Mouse (Mus musculus) forebrain, embryonic 12.5 days (tissue): ENCODE measurements around the gene Kif6. TPM values are rescaled to one million over a fixed set of nuclear protein-coding genes. Genes with fewer than 3 reads are reported as not detected.

Experiments
- ATAC-seq: fragments of 200-750 bp; cut with Nextera tagmentation; 2 replicates; pipeline ENCODE4 v1.8.0; 2017; ENCODE audit warnings: moderate TSS enrichment; ENCODE audit not compliant: low FRiP score
- H3K27ac ChIP-seq: fragments of 300-500 bp; sonication (generic); 2 replicates; pipeline ENCODE4 v1.5.1; 2016; ENCODE audit warnings: mild to moderate bottlenecking
- H3K27me3 ChIP-seq: fragments of 300-500 bp; sonication (generic); 2 replicates; pipeline ENCODE4 v1.6.1; 2016; ENCODE audit warnings: mild to moderate bottlenecking
- H3K36me3 ChIP-seq: fragments of 300-500 bp; sonication (generic); replicated peaks from 2 replicates; pipeline ENCODE4 v1.6.1; 2016; ENCODE audit warnings: mild to moderate bottlenecking
- H3K4me1 ChIP-seq: fragments of 300-500 bp; sonication (generic); 2 replicates; pipeline ENCODE4 v1.6.1; 2016
- H3K4me2 ChIP-seq: fragments of 300-500 bp; sonication (generic); 2 replicates; pipeline ENCODE4 v1.6.1; 2016; ENCODE audit warnings: mild to moderate bottlenecking, moderate library complexity
- H3K4me3 ChIP-seq: fragments of 300-500 bp; sonication (generic); replicated peaks from 2 replicates; pipeline ENCODE4 v1.5.1; 2016; ENCODE audit warnings: mild to moderate bottlenecking
- H3K9ac ChIP-seq: fragments of 300-500 bp; sonication (generic); 2 replicates; pipeline ENCODE4 v1.6.1; 2016; ENCODE audit warnings: mild to moderate bottlenecking
- H3K9me3 ChIP-seq: fragments of 300-500 bp; sonication (generic); 2 replicates; pipeline ENCODE4 v1.6.1; 2016
- WGBS: fragments of 180-500 bp; shearing (Covaris S2); methylation state at CpG from one replicate; pipeline ENCODE4 v1.1.7; 2016; 5-methylcytosine and 5-hydroxymethylcytosine counted together
- polyA plus RNA-seq: library from polyadenylated mRNA; unstranded; fragments of >200 nt; fragmentation: Nextera tagmentation; extraction: Ambion mirVana; gene quantifications from 2 replicates; pipeline ENCODE4 v1.2.1, GENCODE M21; 2016

Kif6 gene
- polyA plus RNA-seq, 1 experiment from 2014 or later = 3.1 TPM

- H3K4me2 ChIP-seq = no peak overlapping the region
- ATAC-seq = no peak
- H3K9ac ChIP-seq = no peak overlapping the region
- no peak overlapping the region for H3K27ac ChIP-seq
- H3K4me1 ChIP-seq = no peaks in the 10 kb centered on the region
- no peaks in the 10 kb centered on the region for H3K36me3 ChIP-seq
- 72% methylated on average over 6 of the region's 6 CpGs for WGBS
- H3K27me3 ChIP-seq = no peaks in the 10 kb centered on the region
- H3K4me3 ChIP-seq = no peak overlapping the region
- H3K9me3 ChIP-seq = 0 out of 2 replicates have a peak, but pooled peaks cover 4% of the 10 kb centered on the region
These were observed 57.0 kb downstream of the Kif6 start for GRCm38 (mm10) chr17:49671921-49672339.

- ATAC-seq = no peak
- 89% methylated on average over 5 of the region's 5 CpGs for WGBS
- no peak overlapping the region for H3K9ac ChIP-seq
These were observed 57.5 kb downstream of the Kif6 start for GRCm38 (mm10) chr17:49672421-49672820.

GRCm38 (mm10) chr17:49675629-49676028, 60.7 kb downstream of the Kif6 start:
- Histone ChIP-seq H3K36me3 (no peaks in the 10 kb centered on the region), H3K27ac (no peak overlapping the region), H3K4me3 (no peak overlapping the region), H3K4me2 (no peak overlapping the region), H3K4me1 (no peaks in the 10 kb centered on the region), H3K27me3 (no peaks in the 10 kb centered on the region), H3K9me3 (0 out of 2 replicates have a peak, but pooled peaks cover 4% of the 10 kb centered on the region), H3K9ac (no peak overlapping the region)
- WGBS = 78% methylated on average over 4 of the region's 4 CpGs
- no peak for ATAC-seq

More at GRCm38 (mm10) chr17:49672421-49672820, 57.5 kb downstream of the Kif6 start:
- Histone ChIP-seq H3K9me3 (0 out of 2 replicates have a peak, but pooled peaks cover 4% of the 10 kb centered on the region), H3K4me1 (no peaks in the 10 kb centered on the region), H3K4me3 (no peak overlapping the region), H3K36me3 (no peaks in the 10 kb centered on the region), H3K27me3 (no peaks in the 10 kb centered on the region), H3K4me2 (no peak overlapping the region), H3K27ac (no peak overlapping the region)

- Histone ChIP-seq H3K4me3 (no peak overlapping the region), H3K27ac (no peak overlapping the region), H3K4me2 (no peak overlapping the region), H3K4me1 (peaks cover 6% of the 10 kb centered on the region; the same call in 1 of the 2 replicates), H3K9ac (no peak overlapping the region), H3K36me3 (no peaks in the 10 kb centered on the region), H3K9me3 (no peaks in the 10 kb centered on the region), H3K27me3 (no peaks in the 10 kb centered on the region)
- no peak for ATAC-seq
- WGBS = 36% methylated on average over 8 of the region's 8 CpGs
These were observed 66.5 kb downstream of the Kif6 start for GRCm38 (mm10) chr17:49681410-49681809.

- H3K27me3 ChIP-seq = no peaks in the 10 kb centered on the region
- H3K36me3 ChIP-seq = no peaks in the 10 kb centered on the region
- H3K4me2 ChIP-seq = no peak overlapping the region
- no peak overlapping the region for H3K4me3 ChIP-seq
- no peak for ATAC-seq
- H3K9me3 ChIP-seq = no peaks in the 10 kb centered on the region
- no peak overlapping the region for H3K27ac ChIP-seq
- WGBS = 21% methylated on average over 2 of the region's 2 CpGs
- H3K9ac ChIP-seq = no peak overlapping the region
- H3K4me1 ChIP-seq = peaks cover 6% of the 10 kb centered on the region; the same call in 1 of the 2 replicates
These were observed 69.2 kb downstream of the Kif6 start for GRCm38 (mm10) chr17:49684146-49684545.

- Histone ChIP-seq H3K27me3 (no peaks in the 10 kb centered on the region), H3K4me2 (no peak overlapping the region), H3K36me3 (no peaks in the 10 kb centered on the region), H3K27ac (no peak overlapping the region), H3K9me3 (no peaks in the 10 kb centered on the region), H3K4me3 (no peak overlapping the region), H3K9ac (no peak overlapping the region), H3K4me1 (peaks cover 10% of the 10 kb centered on the region)
- no peak for ATAC-seq
- WGBS = 59% methylated on average over 10 of the region's 10 CpGs
These were observed 75.9 kb downstream of the Kif6 start for GRCm38 (mm10) chr17:49690607-49691454.

GRCm38 (mm10) chr17:49691455-49691805, 76.5 kb downstream of the Kif6 start:
- Histone ChIP-seq H3K27ac (no peak overlapping the region), H3K4me3 (no peak overlapping the region), H3K9me3 (no peaks in the 10 kb centered on the region), H3K9ac (no peak overlapping the region), H3K36me3 (no peaks in the 10 kb centered on the region), H3K4me1 (peaks cover 10% of the 10 kb centered on the region), H3K4me2 (no peak overlapping the region), H3K27me3 (no peaks in the 10 kb centered on the region)
- WGBS = 74% methylated on average over 9 of the region's 9 CpGs
- no peak for ATAC-seq

- Histone ChIP-seq H3K36me3 (no peaks in the 10 kb centered on the region), H3K4me2 (no peak overlapping the region), H3K9me3 (no peaks in the 10 kb centered on the region), H3K9ac (no peak overlapping the region), H3K4me3 (no peak overlapping the region), H3K4me1 (peaks cover 10% of the 10 kb centered on the region), H3K27me3 (no peaks in the 10 kb centered on the region), H3K27ac (no peak overlapping the region)
- WGBS = 79% methylated on average over 5 of the region's 5 CpGs
- ATAC-seq = no peak
These were observed 78.3 kb downstream of the Kif6 start for GRCm38 (mm10) chr17:49693206-49693605.

GRCm38 (mm10) chr17:49697220-49697619, 82.3 kb downstream of the Kif6 start:
- Histone ChIP-seq H3K4me3 (no peak overlapping the region), H3K27ac (no peak overlapping the region), H3K9ac (no peak overlapping the region), H3K4me2 (no peak overlapping the region), H3K36me3 (no peaks in the 10 kb centered on the region), H3K4me1 (no peaks in the 10 kb centered on the region), H3K27me3 (no peaks in the 10 kb centered on the region), H3K9me3 (no peaks in the 10 kb centered on the region)
- 89% methylated on average over 5 of the region's 5 CpGs for WGBS
- no peak for ATAC-seq

- Histone ChIP-seq H3K27me3 (no peaks in the 10 kb centered on the region), H3K9me3 (no peaks in the 10 kb centered on the region), H3K27ac (no peak overlapping the region), H3K9ac (no peak overlapping the region), H3K4me2 (no peak overlapping the region), H3K4me3 (no peak overlapping the region), H3K4me1 (no peaks in the 10 kb centered on the region), H3K36me3 (no peaks in the 10 kb centered on the region)
- no peak for ATAC-seq
- 75% methylated on average over 12 of the region's 12 CpGs for WGBS
These were observed 88.7 kb downstream of the Kif6 start for GRCm38 (mm10) chr17:49703492-49704249.

GRCm38 (mm10) chr17:49709192-49709591, 94.3 kb downstream of the Kif6 start:
- Histone ChIP-seq H3K27me3 (no peaks in the 10 kb centered on the region), H3K9ac (no peak overlapping the region), H3K4me3 (no peak overlapping the region), H3K36me3 (no peaks in the 10 kb centered on the region), H3K4me2 (no peak overlapping the region), H3K4me1 (no peaks in the 10 kb centered on the region), H3K27ac (no peak overlapping the region), H3K9me3 (no peaks in the 10 kb centered on the region)
- 84% methylated on average over 2 of the region's 2 CpGs for WGBS
- no peak for ATAC-seq

- H3K9me3 ChIP-seq = no peaks in the 10 kb centered on the region
- H3K36me3 ChIP-seq = no peaks in the 10 kb centered on the region
- H3K27me3 ChIP-seq = no peaks in the 10 kb centered on the region
- no peak overlapping the region for H3K4me3 ChIP-seq
- no peak for ATAC-seq
- 93% methylated on average over 5 of the region's 5 CpGs for WGBS
- H3K27ac ChIP-seq = no peak overlapping the region
- no peak overlapping the region for H3K9ac ChIP-seq
- no peak overlapping the region for H3K4me2 ChIP-seq
- no peaks in the 10 kb centered on the region for H3K4me1 ChIP-seq
These were observed 95.2 kb downstream of the Kif6 start for GRCm38 (mm10) chr17:49710101-49710630.
